Mouse (Mus musculus) ovary, adult 10 weeks (tissue): ENCODE measurements around the gene Ano7. TPM values are rescaled to one million over a fixed set of nuclear protein-coding genes. Genes with fewer than 3 reads are reported as not detected.

ENCODE experiments used
- polyA plus RNA-seq: library from polyadenylated mRNA; stranded (reverse); fragments of 350-450 nt; fragmentation: Illumina TruSeq; extraction: RNeasy Lipid Tissue Mini Kit (QIAGEN cat#74804); gene quantifications from one replicate; pipeline ENCODE4 v1.2.3, GENCODE M21; 2014

Gene Ano7
- not detected for polyA plus RNA-seq

GRCm38 (mm10) chr1:93373665-93374064 lies at the start of gene Ano7:
Ano7 (plus strand) TSS chr1:93373930.

GRCm38 (mm10) chr1:93342648-93343503 lies 30.9 kb upstream of the Ano7 start, which contains the start of the genes Ppp1r7 and Pask:
Ppp1r7 (plus strand) TSS chr1:93342854.
Pask (minus strand) TSS chr1:93343482.

Other genes with a start within 250 kb of the Ano7 start
- gene Agxt, start 238.7 kb upstream of the Ano7 start, polyA plus RNA-seq: not detected
- gene 2310007B03Rik, start 213.0 kb upstream of the Ano7 start, polyA plus RNA-seq: 0.26 TPM
- gene Crocc2, start 205.2 kb upstream of the Ano7 start, polyA plus RNA-seq: 0.11 TPM
- 34.8 TPM for gene Sned1, start 138.1 kb upstream of the Ano7 start, polyA plus RNA-seq
- 16.5 TPM for gene Mterf4, start 68.0 kb upstream of the Ano7 start, polyA plus RNA-seq
- gene Ppp1r7, start 31.1 kb upstream of the Ano7 start, polyA plus RNA-seq: 134 TPM
- gene Pask, start 30.4 kb upstream of the Ano7 start, polyA plus RNA-seq: 4.4 TPM
- gene Hdlbp, start 104.9 kb downstream of the Ano7 start, polyA plus RNA-seq: 236 TPM
- 8.1 TPM for gene Farp2, start 138.1 kb downstream of the Ano7 start, polyA plus RNA-seq